Mouse (Mus musculus) E14TG2a.4 (cell line): Measurements from ENCODE around the gene Slc41a2.

ENCODE experiments used
- H3K27me3 ChIP-seq: 2 replicates; pipeline ENCODE4 v1.6.1; 2014; ENCODE audit warnings: low read length, control low read depth; ENCODE audit not compliant: insufficient read depth
- H3K36me3 ChIP-seq: 2 replicates; pipeline ENCODE4 v1.6.1; 2014; ENCODE audit warnings: low read length, control low read depth; ENCODE audit not compliant: insufficient read depth
- H3K4me1 ChIP-seq: replicated peaks from 2 replicates; pipeline ENCODE4 v1.6.1; 2014; ENCODE audit warnings: low read depth, low read length, control low read depth
- H3K4me3 ChIP-seq: replicated peaks from 2 replicates; pipeline ENCODE4 v1.5.1; 2014; ENCODE audit warnings: mild to moderate bottlenecking, low read length
- H3K9me3 ChIP-seq: 2 replicates; pipeline ENCODE4 v1.6.1; 2014; ENCODE audit warnings: low read length, control low read depth
- CTCF ChIP-seq: conservative IDR thresholded peaks from 2 replicates; pipeline ENCODE4 v1.5.1; 2014; ENCODE audit warnings: low read length
- NANOG ChIP-seq: IDR thresholded peaks from 2 replicates; pipeline ENCODE4 v1.6.1; 2014; ENCODE audit warnings: borderline replicate concordance, low read length, mixed read lengths
- POU5F1 ChIP-seq: IDR thresholded peaks from 2 replicates; pipeline ENCODE4 v1.6.1; 2014; ENCODE audit warnings: low read length, borderline replicate concordance

Gene Slc41a2

DNA sequence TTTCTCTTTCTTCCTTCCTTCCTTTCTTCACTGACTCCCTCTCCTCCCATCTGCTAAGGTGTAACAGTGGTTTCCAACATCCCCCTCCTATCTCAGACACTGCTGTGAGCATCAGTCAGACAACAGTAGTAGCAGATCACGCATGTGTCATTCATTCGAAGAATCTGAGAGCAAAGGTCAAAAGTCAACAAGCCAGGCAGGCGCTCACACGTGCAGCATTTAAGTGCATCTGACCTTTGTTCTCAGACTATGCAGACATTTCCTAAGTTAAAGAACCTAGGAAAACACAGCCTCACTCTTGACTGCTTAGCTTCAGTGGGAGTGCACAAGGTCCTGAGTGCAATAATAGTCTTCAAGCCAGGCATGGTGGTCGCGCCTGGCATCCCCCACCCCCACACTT is 93.6 kb downstream of the Slc41a2 start:
- Histone ChIP-seq H3K4me1 (peaks cover 5% of the 10 kb centered on the region; the same call in 1 of the 2 replicates), H3K27me3 (peaks cover 3% of the 10 kb centered on the region; the same call in 1 of the 2 replicates), H3K9me3 (no peaks in the 10 kb centered on the region), H3K36me3 (no peaks in the 10 kb centered on the region), H3K4me3 (no peak overlapping the region)
- TF ChIP-seq POU5F1: no peak
- no peak for TF ChIP-seq CTCF
- TF ChIP-seq NANOG: no peak

DNA sequence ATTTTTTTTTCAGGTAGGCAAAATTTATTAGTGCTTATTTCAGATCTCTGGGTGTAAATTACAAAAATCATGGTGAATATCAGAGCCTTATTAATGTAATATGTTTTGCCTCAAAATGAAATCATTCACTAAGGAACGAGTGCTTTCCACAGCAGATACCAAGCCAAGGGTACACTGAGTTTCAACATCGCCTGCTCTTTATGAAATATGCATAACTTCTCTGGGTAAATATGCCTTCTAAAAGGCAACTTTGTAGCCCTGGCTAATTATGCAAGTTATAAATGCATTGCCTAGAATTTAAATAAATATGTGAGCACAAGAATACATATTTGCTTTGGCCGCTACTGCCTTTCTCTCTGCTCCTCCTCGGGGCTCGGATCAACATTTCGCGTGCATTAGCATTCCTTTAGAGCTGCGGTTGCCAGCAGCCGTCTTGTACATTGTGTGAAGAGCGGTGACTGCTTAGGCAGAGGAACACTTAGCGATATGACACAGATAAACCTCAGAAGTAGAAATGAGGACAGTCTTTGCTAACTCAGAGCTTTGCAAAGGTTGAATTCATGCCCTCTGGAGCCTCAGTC is 95.5 kb downstream of the Slc41a2 start:
- TF ChIP-seq NANOG: no peak
- TF ChIP-seq CTCF: no peak
- no peak for TF ChIP-seq POU5F1
- Histone ChIP-seq H3K4me1 (peaks cover 5% of the 10 kb centered on the region; the same call in 1 of the 2 replicates), H3K27me3 (peaks cover 3% of the 10 kb centered on the region; the same call in 1 of the 2 replicates), H3K4me3 (no peak overlapping the region), H3K36me3 (no peaks in the 10 kb centered on the region), H3K9me3 (no peaks in the 10 kb centered on the region)

DNA sequence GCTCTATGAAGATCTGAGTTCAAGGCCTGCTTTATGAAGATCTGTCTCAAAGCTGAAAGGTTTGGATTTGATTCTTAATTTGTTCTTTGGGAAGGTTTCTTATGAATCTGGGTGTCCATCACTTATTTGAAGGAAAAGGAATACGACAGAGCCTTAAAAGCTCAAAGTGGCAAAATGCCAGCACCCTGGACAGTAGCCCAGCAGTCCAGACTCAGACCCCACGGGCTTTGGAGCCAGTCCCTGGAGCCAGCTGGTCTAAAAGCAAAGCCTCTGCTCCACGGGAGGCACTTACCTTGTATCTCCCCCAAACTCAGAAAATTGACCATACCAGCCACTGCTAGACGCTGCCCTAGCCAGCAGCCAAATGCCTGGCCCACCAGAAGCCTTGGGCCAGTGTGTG is 103.3 kb downstream of the Slc41a2 start:
- no peak overlapping the region for H3K4me3 ChIP-seq
- no peaks in the 10 kb centered on the region for H3K9me3 ChIP-seq
- TF ChIP-seq CTCF: no peak
- TF ChIP-seq NANOG: no peak
- TF ChIP-seq POU5F1: no peak
- H3K27me3 ChIP-seq: no peaks in the 10 kb centered on the region; the same call in 1 of the 2 replicates
- H3K36me3 ChIP-seq: no peaks in the 10 kb centered on the region
- H3K4me1 ChIP-seq: no peaks in the 10 kb centered on the region

DNA sequence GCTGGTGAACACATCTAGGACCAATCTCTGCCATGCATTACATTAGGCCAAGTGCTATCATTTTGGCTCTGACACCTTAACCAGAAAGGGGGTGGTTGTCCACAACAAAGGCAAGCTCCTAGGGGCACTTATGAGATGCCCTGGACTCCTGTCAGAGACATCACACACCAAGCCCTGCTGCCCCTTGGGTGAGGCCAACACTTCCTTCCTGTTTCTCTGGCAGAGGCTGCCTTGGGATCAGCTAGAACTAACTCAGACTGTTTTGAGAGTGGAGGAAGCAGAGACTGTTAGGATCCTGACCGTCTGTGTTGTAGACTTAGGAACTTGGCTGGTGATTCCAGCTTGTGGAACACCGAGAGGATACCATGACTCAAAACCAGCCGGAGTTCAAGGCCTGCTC is 103.7 kb downstream of the Slc41a2 start:
- TF ChIP-seq POU5F1: no peak
- no peak for TF ChIP-seq CTCF
- TF ChIP-seq NANOG: no peak
- Histone ChIP-seq H3K4me3 (no peak overlapping the region), H3K27me3 (no peaks in the 10 kb centered on the region; the same call in 1 of the 2 replicates), H3K36me3 (no peaks in the 10 kb centered on the region), H3K4me1 (no peaks in the 10 kb centered on the region), H3K9me3 (no peaks in the 10 kb centered on the region)

DNA sequence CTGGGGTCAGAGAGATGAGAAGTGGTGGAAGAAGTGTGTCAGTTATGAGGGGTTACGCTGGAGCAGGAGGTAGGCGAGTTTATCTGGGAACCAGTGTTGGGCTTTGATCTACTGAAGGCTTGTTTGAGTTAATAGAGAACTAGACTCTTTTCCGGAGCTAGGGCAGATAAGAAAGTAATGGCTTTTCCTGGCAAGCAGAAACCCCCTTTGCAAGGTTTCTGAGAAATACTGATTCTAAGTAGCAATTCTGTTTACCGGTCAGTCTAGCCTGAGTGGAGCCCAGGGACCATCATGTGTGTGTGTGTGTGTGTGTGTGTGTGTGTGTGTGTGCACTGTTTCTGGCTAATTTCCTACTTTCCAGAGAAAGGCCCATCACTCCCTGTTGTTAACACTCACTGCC is 109.1 kb downstream of the Slc41a2 start:
- no peak overlapping the region for H3K4me3 ChIP-seq
- H3K9me3 ChIP-seq: no peaks in the 10 kb centered on the region
- H3K36me3 ChIP-seq: no peaks in the 10 kb centered on the region
- H3K4me1 ChIP-seq: no peaks in the 10 kb centered on the region
- H3K27me3 ChIP-seq: no peaks in the 10 kb centered on the region; the same call in 1 of the 2 replicates
- TF ChIP-seq POU5F1: no peak
- no peak for TF ChIP-seq CTCF
- no peak for TF ChIP-seq NANOG

DNA sequence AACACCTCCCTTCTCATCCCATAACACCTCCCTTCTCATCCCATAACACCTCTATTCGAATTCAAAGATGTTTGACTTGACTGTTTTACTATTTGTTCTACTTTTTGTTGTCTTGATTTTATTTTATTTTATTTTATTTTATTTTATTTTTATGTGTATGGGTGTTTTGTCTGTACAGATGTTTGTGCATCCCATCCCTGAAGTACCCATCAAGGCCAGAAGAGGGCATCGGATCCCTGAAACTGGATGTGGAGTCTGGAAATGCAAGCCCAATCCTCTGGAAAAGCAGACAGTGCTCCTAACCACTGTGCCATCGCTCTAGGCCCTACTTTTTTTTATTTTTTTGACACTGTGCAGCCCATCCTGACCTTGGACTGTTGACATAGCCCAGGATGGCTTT is 112.7 kb downstream of the Slc41a2 start:
- H3K4me1 ChIP-seq: no peaks in the 10 kb centered on the region
- H3K4me3 ChIP-seq: no peak overlapping the region
- no peaks in the 10 kb centered on the region for H3K27me3 ChIP-seq
- TF ChIP-seq POU5F1: no peak
- peak; percentile 52 for TF ChIP-seq CTCF
- no peak for TF ChIP-seq NANOG
- H3K9me3 ChIP-seq: no peaks in the 10 kb centered on the region
- H3K36me3 ChIP-seq: no peaks in the 10 kb centered on the region

DNA sequence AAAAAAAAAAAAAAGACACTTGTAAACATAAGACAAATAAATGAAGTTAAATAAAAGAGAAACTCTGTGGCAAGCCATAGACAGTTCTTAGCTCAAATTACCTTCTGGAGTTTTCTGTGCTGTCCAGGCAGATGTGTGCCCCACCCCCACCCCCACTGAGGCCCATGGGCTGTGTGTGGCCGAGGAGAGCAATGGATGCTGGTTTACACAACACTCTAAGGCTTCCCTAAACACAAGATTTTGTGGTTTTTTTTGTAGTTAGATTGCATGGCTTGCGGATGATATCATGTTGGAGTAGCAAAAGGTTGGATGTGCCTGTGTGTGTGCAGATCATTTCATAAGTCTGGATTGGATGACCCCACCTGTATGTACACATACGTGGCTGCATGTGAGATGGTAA is 116.8 kb downstream of the Slc41a2 start:
- H3K9me3 ChIP-seq: no peaks in the 10 kb centered on the region
- H3K27me3 ChIP-seq: no peaks in the 10 kb centered on the region
- H3K36me3 ChIP-seq: no peaks in the 10 kb centered on the region
- no peaks in the 10 kb centered on the region for H3K4me1 ChIP-seq
- H3K4me3 ChIP-seq: no peak overlapping the region
- no peak for TF ChIP-seq CTCF
- TF ChIP-seq POU5F1: no peak
- TF ChIP-seq NANOG: no peak

DNA sequence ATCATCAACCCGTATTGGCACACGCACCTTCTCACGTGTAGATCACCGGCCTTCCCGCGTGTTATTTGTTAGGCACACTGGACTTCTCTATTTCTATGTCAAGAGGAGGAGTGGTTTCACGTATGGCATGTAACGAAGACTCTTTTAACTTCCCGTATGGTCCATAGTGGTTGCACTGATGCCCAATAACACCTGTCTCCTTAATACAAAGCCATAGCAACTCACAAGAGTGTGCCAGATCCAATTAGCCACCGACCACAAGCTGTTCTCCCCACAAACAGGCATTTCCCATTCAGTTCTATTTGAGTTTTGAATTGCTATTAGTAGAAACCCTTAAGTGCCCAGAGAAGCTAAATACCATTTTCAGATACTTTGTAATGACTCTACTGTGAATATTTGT is 117.5 kb downstream of the Slc41a2 start:
- Histone ChIP-seq H3K9me3 (no peaks in the 10 kb centered on the region), H3K4me3 (no peak overlapping the region), H3K27me3 (no peaks in the 10 kb centered on the region), H3K4me1 (no peaks in the 10 kb centered on the region), H3K36me3 (no peaks in the 10 kb centered on the region)
- no peak for TF ChIP-seq CTCF
- TF ChIP-seq POU5F1: no peak

DNA sequence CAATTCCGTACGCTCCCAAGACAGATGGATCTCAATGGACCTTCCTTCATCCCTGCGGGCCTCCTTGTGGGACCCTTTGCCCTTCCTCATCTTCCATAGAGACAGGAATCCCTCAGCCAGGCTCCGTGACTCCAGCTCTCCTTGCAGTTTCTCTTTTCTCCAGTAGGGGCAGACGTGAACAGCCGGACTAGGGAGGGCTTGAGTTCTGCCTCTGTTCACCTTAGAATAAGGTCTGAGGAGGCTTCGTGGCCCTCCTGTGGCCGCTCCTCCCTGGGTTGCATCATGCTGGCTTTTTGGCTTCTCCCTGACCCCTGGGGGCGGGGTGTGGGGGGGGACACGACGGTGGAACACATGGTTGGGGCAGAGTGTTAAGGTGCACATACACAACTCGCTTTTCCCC is 118.0 kb downstream of the Slc41a2 start:
- Histone ChIP-seq H3K4me1 (no peaks in the 10 kb centered on the region), H3K36me3 (no peaks in the 10 kb centered on the region), H3K4me3 (no peak overlapping the region), H3K27me3 (no peaks in the 10 kb centered on the region), H3K9me3 (no peaks in the 10 kb centered on the region)
- no peak for TF ChIP-seq POU5F1
- no peak for TF ChIP-seq NANOG
- peak; percentile 85 for TF ChIP-seq CTCF
